Mouse (Mus musculus): Measurements from ENCODE around the gene Acsm1.
"Not testable (repeated sequence)": the region's sequence is repeated elsewhere in the genome, so short reads cannot be mapped to it uniquely, and the experiment has no call there.

The Acsm1 gene

GRCm38 (mm10) chr7:119606664-119607076, at the start of gene Acsm1:
Gene Acsm1 (plus strand): TSS chr7:119607026.
- DNase-seq = no peak

- no peak for DNase-seq
Measured at GRCm38 (mm10) chr7:119559789-119560451, 46.9 kb upstream of the Acsm1 start.

- no peak for DNase-seq
Measured at GRCm38 (mm10) chr7:119560452-119560835, 46.4 kb upstream of the Acsm1 start.

- no peak for DNase-seq
Measured at GRCm38 (mm10) chr7:119561441-119561840, 45.4 kb upstream of the Acsm1 start.

GRCm38 (mm10) chr7:119562476-119562875, 44.4 kb upstream of the Acsm1 start:
- DNase-seq = not testable (repeated sequence)

GRCm38 (mm10) chr7:119594530-119595107, 12.2 kb upstream of the Acsm1 start:
- no peak for DNase-seq

GRCm38 (mm10) chr7:119595306-119595705, 11.5 kb upstream of the Acsm1 start:
- no peak for DNase-seq

- no peak for DNase-seq
Measured at GRCm38 (mm10) chr7:119596536-119596935, 10.3 kb upstream of the Acsm1 start.

- DNase-seq = no peak
Measured at GRCm38 (mm10) chr7:119601195-119601953, 5.5 kb upstream of the Acsm1 start.

- DNase-seq = no peak
Measured at GRCm38 (mm10) chr7:119601954-119602317, 4.9 kb upstream of the Acsm1 start.

- DNase-seq = no peak
Measured at GRCm38 (mm10) chr7:119604903-119605483, 1.8 kb upstream of the Acsm1 start.

- DNase-seq = no peak
Measured at GRCm38 (mm10) chr7:119605926-119606663, 731 bp upstream of the Acsm1 start.

GRCm38 (mm10) chr7:119607796-119608515, 1.1 kb downstream of the Acsm1 start:
- no peak for DNase-seq

- DNase-seq = peak; percentile 10 to 34
Measured at GRCm38 (mm10) chr7:119616531-119616930, 9.7 kb downstream of the Acsm1 start.

GRCm38 (mm10) chr7:119617593-119617992, 10.8 kb downstream of the Acsm1 start:
- DNase-seq = no peak

GRCm38 (mm10) chr7:119618209-119618935, 11.5 kb downstream of the Acsm1 start:
- DNase-seq = no peak

- DNase-seq = no peak
Measured at GRCm38 (mm10) chr7:119620157-119620556, 13.3 kb downstream of the Acsm1 start.

- DNase-seq = no peak
Measured at GRCm38 (mm10) chr7:119638773-119639172, 31.9 kb downstream of the Acsm1 start.

- no peak for DNase-seq
Measured at GRCm38 (mm10) chr7:119642307-119642706, 35.5 kb downstream of the Acsm1 start.

- DNase-seq = no peak
Measured at GRCm38 (mm10) chr7:119667893-119668292, 61.1 kb downstream of the Acsm1 start.

- no peak for DNase-seq
Measured at GRCm38 (mm10) chr7:119670395-119670794, 63.6 kb downstream of the Acsm1 start.
